Mouse (Mus musculus): ENCODE data around the gene Kmt2b.

Gene Kmt2b

GRCm38 (mm10) chr7:30533941-30534632, 54.4 kb downstream of the Kmt2b start:
- DNase-seq = no peak

DNA sequence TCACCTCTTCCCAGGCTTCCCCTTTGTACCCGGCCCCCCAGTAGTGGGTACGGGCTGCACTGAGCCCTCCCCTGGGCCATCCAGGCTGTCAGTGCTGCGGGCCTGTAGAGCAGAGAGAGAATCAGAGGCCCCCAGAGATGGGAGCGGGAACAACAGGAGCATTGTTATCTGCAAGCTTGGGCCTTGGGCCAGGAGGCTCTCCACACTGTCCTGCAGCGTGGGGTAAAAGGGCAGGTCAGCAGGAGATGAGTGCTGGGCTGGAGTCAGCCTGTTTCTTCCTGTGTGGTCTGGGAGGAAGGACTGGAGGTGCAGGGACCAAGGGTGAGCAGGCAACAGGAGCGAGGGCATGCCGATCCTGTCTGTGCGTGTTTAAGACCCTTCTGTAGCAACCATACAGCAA, 55.6 kb downstream of the Kmt2b start:
- DNase-seq = no peak

- DNase-seq = no peak
These were observed 57.2 kb downstream of the Kmt2b start for GRCm38 (mm10) chr7:30531291-30531815.

DNA sequence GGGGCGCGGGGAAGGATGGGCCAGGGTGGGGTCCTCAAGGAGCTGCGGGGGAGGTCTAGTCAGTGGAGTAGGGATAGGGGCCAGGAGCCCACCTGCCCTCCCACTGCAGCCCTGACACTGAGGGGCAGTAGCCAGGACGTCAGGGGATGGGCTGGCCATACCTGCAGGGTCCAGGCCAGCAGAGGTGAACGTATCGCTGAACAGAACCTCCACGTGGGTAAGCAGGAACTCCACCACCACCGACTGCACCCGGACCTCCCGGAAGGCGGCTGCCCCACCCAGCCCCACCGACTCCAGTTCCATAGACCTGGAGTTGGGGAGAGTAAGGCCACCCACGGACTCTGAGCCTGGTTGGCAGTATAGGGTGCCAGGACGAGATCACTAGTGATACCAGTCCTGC, 61.5 kb downstream of the Kmt2b start:
- no peak for DNase-seq

DNA sequence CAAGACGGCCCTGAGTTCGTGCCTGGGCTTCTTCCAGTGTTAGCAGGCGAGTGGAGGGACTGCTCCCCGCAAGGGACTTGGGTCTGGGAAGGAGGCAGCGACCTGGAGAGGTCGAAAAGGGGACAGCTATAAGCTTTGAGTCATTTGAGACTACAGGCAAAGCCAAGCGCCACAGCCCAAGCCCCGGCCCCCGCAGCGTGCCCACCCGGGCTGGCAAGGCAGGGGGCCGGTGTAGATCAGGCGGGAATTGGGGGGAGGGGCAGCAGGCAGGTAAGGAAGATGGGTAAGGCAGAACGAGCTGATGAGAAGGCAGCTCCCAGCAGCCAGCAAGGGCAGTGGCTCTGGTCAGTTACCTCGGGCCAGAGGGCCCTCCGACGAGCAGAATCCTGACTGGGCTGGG, 62.1 kb downstream of the Kmt2b start:
- DNase-seq = no peak

DNA sequence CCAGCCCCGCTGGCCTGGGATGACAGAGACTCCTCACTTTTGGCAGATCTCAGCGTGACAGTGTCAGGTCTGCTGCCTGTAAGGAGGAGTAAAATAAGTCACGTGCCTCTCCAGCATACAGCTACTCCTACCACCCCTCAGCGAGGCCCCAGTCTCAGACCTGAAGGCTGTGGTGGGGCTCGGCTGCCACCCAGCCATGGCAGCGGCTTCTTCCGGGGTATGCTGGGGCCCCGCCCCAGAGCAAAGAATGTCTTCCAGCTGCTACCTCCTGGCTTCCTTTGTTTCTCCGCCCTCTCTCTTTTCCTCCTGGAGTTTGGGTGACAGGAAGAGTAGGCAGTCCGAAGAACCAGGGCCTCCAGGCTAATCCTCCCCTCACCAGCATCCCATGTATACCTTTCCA, 62.6 kb downstream of the Kmt2b start:
- DNase-seq = no peak

DNA sequence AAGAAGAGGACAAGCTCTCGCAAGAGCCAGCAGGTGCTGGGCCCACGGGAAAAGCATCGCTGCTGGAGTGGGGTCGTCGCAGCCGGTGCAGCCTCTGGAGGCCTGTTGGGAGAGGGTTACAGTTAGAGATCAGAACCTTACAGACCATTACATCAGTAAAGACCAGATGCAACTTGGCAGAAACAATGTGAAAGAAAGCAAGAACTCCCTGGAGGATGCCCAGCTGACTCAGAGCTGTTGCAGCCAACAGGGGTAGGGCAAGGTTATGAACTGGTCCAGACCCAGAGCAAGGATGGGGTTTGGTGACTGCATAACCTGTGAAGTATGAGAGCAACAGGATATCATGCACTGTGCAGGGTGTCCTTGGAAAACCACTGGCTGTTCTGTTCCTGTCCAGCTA, 64.0 kb downstream of the Kmt2b start:
- no peak for DNase-seq

DNA sequence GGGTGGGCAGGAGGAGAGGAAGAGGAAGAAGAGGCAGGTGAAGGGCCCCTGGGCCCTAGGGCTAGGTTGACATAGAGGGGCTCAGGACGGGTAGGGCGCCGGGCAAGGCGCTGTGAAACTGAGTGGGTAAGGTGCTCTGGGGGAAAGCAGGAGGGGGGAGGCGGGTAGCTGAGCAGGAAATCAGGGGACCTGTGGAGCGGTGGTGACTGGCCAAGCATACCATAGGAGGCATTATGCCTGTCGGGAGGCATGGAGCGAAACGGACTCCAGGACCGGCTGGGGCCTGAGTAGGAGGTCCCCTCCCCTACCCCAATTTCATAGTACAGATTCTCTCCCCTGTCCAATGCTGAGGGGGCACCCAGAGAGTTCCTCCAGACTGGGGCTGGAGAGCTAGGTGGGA, 65.7 kb downstream of the Kmt2b start:
- no peak for DNase-seq

- DNase-seq = no peak
These were observed 67.7 kb downstream of the Kmt2b start for GRCm38 (mm10) chr7:30520856-30521255.

DNA sequence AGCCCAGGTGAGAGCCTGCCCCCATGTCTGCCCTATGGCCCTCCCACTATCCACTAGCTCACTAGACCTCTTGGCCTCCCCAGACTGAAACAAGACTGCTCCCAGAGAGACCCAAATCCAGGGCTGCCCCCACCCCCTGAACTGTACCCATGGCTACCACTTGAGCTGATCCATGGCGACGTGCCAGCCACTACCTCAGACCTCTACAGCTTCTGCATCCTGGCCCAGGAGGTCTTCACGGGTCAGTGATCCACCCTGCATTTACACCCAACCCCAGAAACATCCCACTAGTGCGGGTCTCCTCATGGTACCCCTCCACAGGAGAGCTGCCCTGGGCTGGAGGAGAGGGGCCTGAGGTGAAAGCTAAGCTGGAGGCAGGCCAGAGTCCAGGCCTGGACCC, 68.1 kb downstream of the Kmt2b start:
- DNase-seq = no peak
